ENCODE assay signal across 9 mouse cellular contexts in the genomic region with DNA sequence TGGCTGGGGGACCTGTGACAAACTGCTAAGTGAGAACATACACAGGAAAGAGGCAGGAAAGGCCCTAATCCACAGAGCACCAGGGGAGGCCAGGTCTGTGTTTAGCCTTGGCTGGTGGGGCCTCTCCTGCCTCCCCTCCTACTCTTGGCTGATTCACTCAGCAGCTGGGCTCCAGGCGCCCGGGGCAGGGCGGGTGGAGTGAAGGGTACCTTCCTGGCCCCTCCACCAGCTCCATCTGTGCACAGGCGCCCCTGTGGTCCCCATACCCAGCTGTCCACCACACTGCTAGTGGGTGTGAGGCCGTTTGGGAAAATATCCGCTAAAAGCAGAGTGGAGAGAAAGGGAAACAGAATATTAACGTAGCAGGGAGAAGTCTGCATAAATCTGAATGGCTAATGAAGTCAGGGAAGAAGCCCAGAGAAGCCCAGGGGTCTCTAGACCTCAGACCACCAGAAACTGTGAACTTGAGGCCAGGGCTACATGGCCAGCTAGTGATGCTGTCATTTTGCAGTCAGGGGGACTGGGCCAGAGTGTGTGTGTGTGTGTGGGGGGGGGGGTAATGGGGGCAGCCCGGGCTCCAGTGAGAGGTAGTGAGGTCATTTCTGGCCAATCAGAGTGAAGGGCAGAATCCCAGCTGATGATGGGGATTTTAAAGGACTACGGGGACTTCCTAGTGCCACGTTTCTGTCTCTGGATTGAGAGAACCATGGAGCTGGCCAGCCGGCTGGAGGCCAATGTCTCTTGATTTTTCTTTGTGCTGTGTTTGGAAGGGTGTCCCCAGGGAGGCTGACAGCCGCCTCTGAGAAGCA.
DNase-seq lines count a peak whose midpoint lies in the region; ATAC-seq and TF ChIP-seq lines count a peak whose summit lies in the region.
"Had no signal": no experiment of that assay in that cellular context is flagged by ENCODE, and none has a peak within 500 bp of the region (broad histone marks: within the 10 kb centered on the region; RNA-seq: fewer than 3 reads in every experiment).

No protein-coding gene starts in this region.

- intact Hi-C loops in gastrocnemius, postnatal 36 days (cut with DNase I), result no loop called here

- no peaks in the 10 kb centered on the region for H3K36me3 ChIP-seq in forebrain, embryonic 10.5 days (replicated peaks)
- no peaks in the 10 kb centered on the region for H3K36me3 ChIP-seq in heart, postnatal 0 days (replicated peaks; ENCODE audit: control insufficient read depth, insufficient read depth, low read length)
- H3K36me3 ChIP-seq in lung, postnatal 0 days (ENCODE audit: insufficient read depth, low read length), result no peaks in the 10 kb centered on the region

- whole genome bisulfite sequencing in forebrain, embryonic 10.5 days, result 28% methylated on average over 12 of the region's 12 CpGs
- 19% methylated on average over 12 of the region's 12 CpGs for WGBS in heart, postnatal 0 days
- WGBS in lung, postnatal 0 days, result 19% methylated on average over 12 of the region's 12 CpGs

- ATAC-seq in heart, postnatal 0 days (ENCODE audit: insufficient read depth, low read depth), result peak; percentile 63
- peak; percentile 73 for ATAC-seq in lung, postnatal 0 days

- no peak for TF ChIP-seq EP300 in heart, postnatal 0 days (IDR thresholded peaks at IDR 0.05; ENCODE audit: low read depth)
- no peak for TF ChIP-seq EP300 in lung, postnatal 0 days (IDR thresholded peaks at IDR 0.05)

- 0 out of 2 replicates have a peak overlapping the region, but pooled peaks have one; percentile 13 for H3K9ac ChIP-seq in heart, postnatal 0 days (replicated peaks; ENCODE audit: low read depth, low read length)
- no peak overlapping the region for H3K9ac ChIP-seq in lung, postnatal 0 days (replicated peaks; ENCODE audit: low read depth)

- H3K9me3 ChIP-seq in forebrain, embryonic 10.5 days, result no peaks in the 10 kb centered on the region
- no peaks in the 10 kb centered on the region for H3K9me3 ChIP-seq in heart, postnatal 0 days (replicated peaks; ENCODE audit: control insufficient read depth, low read length)
- H3K9me3 ChIP-seq in lung, postnatal 0 days (ENCODE audit: low read length), result no peaks in the 10 kb centered on the region

- no peak for TF ChIP-seq CTCF in heart, postnatal 0 days (IDR thresholded peaks at IDR 0.05; ENCODE audit: low read depth)
- no peak for TF ChIP-seq CTCF in lung, postnatal 0 days (IDR thresholded peaks at IDR 0.05)

- H3K4me1 ChIP-seq in forebrain, embryonic 10.5 days, result peaks cover 28% of the 10 kb centered on the region
- H3K4me1 ChIP-seq in heart, postnatal 0 days (ENCODE audit: control insufficient read depth, insufficient read depth), result peaks cover 9% of the 10 kb centered on the region
- peaks cover 4% of the 10 kb centered on the region; the same call in 1 of the 2 replicates for H3K4me1 ChIP-seq in lung, postnatal 0 days (ENCODE audit: insufficient read depth, low read depth, low read length)

- H3K27ac ChIP-seq in forebrain, embryonic 10.5 days, result peak overlapping the region; percentile 85
- peak overlapping the region; percentile 51; the same call in 1 of the 2 replicates for H3K27ac ChIP-seq in heart, postnatal 0 days (ENCODE audit: low read depth)
- H3K27ac ChIP-seq in lung, postnatal 0 days (ENCODE audit: low read length), result no peak overlapping the region

- H3K4me3 ChIP-seq in forebrain, embryonic 10.5 days, result no peak overlapping the region
- no peak overlapping the region for H3K4me3 ChIP-seq in heart, postnatal 0 days (ENCODE audit: low read depth, low read length)
- H3K4me3 ChIP-seq in lung, postnatal 0 days (ENCODE audit: low read depth, low read length), result no peak overlapping the region

- DNase-seq in gastrocnemius, adult 18-20 months (ENCODE audit: low spot score), result peak; percentile 46
- DNase-seq in gastrocnemius, postnatal 36 days, result no peak
- DNase-seq in MN1 (ENCODE audit: low spot score), result peak; percentile 82
- peak; percentile 42 for DNase-seq in forebrain, embryonic 10.5 days (ENCODE audit: extremely low spot score, low spot score)
- peak; percentile 36 for DNase-seq in heart, postnatal 0 days (ENCODE audit: low spot score)
- peak; percentile 19 for DNase-seq in lung, postnatal 0 days (ENCODE audit: low spot score)
- peak; percentile 10 for DNase-seq in right cerebral cortex, postnatal 25 days
- no peak for DNase-seq in Muller cell, postnatal 12 days (ENCODE audit: inconsistent ontology term)

- H3K27me3 ChIP-seq in forebrain, embryonic 10.5 days (ENCODE audit: poor library complexity, severe bottlenecking), result no peaks in the 10 kb centered on the region
- H3K27me3 ChIP-seq in heart, postnatal 0 days (ENCODE audit: control insufficient read depth, insufficient read depth, low read length), result no peaks in the 10 kb centered on the region
- no peaks in the 10 kb centered on the region for H3K27me3 ChIP-seq in lung, postnatal 0 days (replicated peaks; ENCODE audit: insufficient read depth, low read length)
- H3K27me3 ChIP-seq: megakaryocyte, embryonic 14.5 days had no signal

- no peak overlapping the region for H3K4me2 ChIP-seq in heart, postnatal 0 days (ENCODE audit: low read depth, low read length)
- H3K4me2 ChIP-seq in lung, postnatal 0 days (replicated peaks; ENCODE audit: low read depth, low read length), result no peak overlapping the region

Comparison
In these comparisons a context has a peak if more than half of its experiments do, and no peak if none do; other contexts are left out.
1. DNase-seq: peak in gastrocnemius, adult 18-20 months (single experiment), MN1 (single experiment), forebrain, embryonic 10.5 days (single experiment), heart, postnatal 0 days (single experiment), lung, postnatal 0 days (single experiment) and right cerebral cortex, postnatal 25 days (single experiment); none in gastrocnemius, postnatal 36 days (0 of 2) and Muller cell, postnatal 12 days (single experiment).